Mouse (Mus musculus): ENCODE results near the gene Sult2b1.

The Sult2b1 gene

DNA sequence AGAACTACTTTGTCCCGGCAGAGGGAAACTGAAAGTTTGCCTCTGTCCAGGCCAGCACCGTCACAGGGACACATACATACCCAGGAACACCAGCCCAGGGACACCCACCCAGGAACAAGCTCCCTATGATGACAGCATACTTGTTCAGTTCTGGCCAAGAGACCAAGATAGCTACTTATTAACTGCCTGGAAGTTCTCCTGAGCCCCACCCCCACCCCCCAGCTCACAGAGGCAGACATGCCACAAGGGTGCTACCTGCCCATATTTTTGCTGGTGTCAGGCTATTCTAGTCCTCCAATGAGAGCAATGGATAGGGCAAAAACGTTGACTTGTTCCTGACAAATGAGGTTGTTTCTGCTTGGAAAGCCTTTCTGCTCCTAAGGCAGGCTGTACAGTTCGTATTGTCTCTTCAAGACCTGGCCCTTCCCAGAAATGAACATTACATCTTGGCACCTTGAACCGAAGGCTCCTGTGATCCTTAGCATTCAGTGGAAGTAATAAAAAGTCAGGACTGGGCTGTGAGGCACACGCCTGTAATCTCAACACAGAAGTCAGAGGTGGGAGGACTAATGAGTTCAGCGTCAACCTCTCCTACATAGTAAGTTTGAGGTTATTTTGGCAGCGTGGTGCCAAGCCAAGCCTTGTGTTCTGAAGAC lies 13.9 kb downstream of the Sult2b1 start:
- no peak for DNase-seq

DNA sequence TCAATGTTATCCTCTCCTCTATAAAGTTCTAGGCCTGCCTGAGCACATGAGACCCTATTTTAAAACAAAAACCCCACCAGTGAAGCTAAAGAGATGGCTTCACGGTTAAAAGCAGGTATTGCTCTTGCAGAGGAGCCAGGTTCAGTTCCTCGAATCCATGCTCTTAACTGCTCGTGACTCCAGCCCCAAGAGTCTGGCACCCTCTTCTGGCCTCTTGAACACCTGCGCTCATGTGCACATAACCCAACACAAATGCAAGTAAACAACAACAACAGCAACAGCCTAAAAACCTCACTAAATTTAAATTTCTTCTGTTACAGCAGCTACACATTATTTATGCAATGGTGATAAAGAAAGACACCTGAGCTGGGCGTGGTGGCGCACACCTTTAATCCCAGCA lies 17.0 kb downstream of the Sult2b1 start:
- DNase-seq = no peak

DNA sequence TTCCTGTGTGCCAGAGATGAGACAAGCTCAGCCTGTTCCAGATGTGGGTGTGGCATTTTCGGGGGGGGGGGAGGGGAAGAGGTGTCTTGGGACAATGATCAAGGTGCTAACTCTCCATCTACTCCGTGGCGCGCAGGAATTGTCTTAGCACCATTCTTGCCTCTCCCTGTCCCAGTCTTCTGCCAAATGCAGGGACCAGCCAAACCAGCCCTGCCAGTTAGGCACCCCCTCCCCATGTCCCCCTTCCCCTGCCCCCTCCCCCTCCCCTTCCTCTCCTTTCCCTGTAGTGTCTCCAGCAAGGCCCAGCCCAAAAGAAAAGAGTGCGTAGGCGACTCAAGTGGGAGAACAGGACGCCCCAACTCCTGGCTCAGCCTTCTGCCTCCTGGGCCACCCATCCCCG lies 17.7 kb downstream of the Sult2b1 start:
- DNase-seq = no peak

DNA sequence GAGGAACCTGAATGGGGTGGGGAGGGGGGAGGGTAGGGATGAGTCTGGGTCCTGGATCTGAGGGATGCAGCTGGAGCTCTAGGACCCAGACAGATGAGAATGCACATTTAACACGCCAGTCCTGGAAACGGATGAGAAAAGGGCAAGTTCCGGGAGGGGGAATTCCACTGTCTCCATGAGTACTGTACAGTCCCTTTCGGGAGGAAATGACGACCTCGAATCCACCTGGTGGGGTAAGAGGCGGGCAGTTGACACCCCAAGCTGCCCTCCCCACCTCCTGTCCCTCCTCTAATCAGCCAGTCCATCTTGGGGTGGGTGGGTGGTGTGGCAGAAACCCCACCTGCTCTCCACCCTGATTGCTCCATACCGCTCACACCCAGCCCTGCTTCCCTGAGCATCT lies 18.5 kb downstream of the Sult2b1 start:
- no peak for DNase-seq

DNA sequence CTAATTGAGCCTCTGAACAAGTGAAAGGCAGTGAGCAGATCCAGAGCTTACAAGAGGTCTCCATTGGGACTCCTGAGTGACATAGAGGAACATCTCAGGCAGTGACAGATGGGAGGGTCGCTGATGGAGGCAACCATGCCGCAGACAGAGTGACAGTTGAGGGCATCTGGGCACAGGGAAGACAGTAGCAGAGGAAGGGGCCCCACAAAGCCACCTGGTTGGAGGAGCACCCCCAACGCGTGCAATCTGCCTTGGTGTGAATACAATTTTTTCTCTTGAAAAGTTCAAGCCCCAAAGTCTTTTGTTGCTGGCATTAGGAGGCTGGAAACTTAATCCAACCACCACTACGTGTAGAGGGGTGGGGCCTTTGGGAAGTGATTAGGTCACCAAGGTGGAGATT lies 24.3 kb downstream of the Sult2b1 start:
- no peak for DNase-seq

DNA sequence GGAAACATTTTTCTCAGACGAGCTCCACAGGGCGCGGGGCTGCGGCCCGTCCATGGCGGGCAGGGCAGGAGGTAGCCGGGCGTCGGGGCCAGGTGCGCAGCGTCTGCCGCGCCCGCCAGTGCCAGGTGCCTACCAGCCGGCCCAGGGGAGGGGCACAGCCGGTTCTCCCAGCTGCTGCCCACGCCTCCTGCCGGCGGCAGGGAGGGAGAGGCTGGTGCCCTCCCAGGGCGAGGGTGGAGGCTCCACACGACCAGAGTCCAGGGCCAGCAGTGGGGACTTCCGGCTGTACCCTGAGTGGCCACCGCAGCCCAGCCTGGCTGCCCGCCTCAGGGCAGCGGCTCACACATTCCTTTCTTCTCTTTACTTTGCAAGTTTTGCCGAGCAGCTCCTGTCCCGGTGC lies 25.1 kb downstream of the Sult2b1 start:
- no peak for DNase-seq

DNA sequence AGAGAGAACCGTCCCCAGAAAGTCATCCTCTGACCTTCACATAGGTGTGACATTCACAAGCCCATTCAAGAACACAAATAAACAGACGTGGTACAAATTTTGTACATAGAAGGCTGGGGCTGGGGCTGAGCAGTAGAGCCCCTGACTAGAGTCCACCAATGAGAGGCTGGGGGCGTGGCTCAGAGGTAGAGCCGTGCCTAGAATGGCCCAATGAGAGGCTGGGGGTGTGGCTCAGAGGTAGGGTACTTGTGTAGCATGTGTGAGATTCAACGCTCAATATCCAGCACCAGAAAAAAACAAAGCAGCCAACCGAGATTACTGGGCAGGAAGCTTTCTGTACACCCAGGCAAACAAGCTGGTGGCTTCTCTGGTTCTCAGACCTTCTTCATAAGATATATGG lies 28.8 kb downstream of the Sult2b1 start:
- DNase-seq = no peak

DNA sequence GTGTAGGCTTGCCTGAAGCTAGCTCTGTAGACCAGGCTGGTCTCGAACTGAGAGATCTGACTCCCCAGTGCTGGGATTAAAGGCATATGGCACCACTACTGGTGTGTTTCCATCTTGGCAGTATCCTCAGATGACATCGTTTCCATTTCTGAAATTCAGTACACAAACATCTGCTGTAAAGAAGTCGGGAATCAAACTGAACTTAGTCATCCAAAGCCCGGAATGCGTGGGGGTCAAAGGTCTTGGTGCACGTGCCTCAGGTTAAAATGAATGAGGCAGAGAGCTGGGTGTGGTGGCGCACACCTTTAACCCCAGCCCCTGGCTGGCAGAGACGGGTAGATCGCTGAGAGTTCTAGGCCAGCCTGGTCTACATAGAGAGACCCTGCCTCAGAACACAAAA lies 34.3 kb downstream of the Sult2b1 start:
- DNase-seq = no peak

DNA sequence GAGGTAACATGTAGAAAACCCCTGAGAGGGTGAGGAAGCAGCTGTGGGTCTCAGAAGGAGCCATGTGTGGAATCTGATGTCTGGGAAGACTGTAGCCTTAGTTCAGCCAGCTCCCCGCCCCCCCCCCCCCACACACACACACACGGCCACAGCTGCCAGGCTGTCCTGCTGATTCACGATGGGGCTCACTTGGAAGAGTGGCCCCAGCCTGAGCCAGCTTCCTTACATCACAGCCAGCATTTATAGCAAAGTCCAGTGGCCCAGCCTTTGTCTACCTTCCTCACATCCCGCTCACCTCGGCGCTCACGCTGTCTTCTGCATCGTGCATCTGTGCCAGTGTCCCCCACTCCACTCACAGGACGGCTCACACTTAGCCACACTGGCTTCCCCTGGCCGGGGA lies 35.1 kb downstream of the Sult2b1 start:
- no peak for DNase-seq

DNA sequence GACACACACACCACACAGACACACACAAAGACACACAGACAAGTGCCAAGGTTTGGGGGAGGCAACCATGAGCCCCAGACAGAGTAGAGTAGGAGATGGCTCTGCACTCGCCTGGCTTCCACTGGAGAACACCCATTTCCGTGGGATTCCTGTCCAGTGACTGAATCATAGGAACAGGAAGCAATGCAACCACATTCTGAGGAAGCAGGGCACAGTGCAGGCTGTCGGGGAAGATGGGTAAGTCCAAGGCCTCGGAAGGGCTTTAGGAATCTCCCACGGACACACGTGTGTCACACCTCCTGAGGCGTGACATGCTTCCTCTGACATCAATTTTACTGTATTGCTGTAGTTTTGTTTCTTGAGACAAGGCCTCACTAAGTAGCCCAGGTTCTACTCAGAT lies 36.4 kb downstream of the Sult2b1 start:
- DNase-seq = no peak

DNA sequence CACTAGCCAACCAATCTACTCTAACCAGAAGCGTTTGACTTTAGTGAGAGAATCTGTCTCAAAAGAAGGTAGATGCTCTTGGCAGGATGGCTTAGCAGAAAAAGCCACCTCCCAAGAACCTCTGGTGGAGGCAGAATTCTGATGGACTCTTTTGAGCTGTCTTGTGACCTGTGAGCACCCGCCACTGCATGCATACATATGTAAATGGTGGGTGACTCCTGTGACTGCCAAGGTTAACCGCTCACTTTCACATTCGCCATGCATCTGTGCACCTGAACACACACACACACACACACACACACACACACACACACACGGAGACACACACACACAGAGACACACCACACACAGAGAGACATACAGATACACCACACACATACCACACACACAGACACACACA lies 37.0 kb downstream of the Sult2b1 start:
- no peak for DNase-seq

DNA sequence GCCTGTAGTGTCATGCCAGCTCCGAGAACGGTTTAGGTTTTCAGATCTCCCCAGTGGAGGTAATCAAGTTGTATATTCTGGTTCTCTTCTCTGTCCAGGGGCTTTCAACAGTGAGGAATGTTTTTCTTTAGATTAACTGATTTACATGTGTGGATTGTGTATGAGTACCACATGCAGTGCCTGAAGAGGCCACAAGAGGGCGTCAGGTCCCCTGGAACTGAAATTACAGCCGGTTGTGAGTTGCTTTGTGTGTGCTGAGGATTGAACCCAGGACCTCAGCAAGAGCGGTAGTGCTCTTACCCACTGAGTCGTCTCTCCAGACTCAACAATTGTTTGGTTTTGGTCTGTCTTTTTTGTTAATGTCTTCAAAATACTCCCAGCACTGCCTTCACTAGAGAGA lies 38.0 kb downstream of the Sult2b1 start:
- DNase-seq = no peak

DNA sequence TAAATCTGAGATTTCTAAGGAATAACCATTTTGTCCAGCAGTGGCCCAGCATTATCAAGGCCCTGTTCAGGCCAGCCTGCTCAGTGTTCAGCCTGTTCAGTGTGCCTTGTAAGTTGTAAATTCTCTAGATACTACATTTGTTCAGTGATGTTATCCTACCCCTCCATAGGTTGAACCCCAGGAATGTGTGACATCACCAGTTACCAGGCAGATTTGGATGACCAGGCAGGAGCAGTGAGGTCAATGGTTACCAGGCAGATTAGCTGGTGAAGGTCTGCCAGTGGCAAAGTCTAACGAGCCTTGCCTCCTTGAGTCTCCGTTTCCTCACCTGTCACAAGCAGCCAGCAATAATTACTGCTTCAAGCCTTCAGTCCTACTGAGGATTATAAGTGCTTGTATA lies 40.1 kb downstream of the Sult2b1 start:
- DNase-seq = peak; percentile 73

DNA sequence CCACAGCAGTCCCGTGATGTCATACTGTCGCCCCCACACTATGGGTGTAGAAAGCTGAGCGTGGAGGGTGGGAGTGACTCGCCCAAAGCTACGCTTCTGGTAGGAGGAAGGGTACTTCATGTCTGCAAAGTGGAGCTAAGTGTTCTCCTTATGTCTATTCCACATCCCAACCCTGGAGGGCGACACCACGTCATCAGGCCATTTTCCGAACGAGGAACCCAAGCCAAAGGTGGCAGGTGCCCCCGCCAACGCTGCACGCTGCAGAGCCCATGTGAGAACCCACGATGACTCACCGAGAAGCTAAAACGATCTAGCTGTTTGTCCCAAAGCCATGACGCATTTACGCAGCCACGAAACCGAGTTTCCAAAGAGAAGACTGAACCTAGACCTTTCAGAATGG lies 42.1 kb downstream of the Sult2b1 start:
- no peak for DNase-seq

DNA sequence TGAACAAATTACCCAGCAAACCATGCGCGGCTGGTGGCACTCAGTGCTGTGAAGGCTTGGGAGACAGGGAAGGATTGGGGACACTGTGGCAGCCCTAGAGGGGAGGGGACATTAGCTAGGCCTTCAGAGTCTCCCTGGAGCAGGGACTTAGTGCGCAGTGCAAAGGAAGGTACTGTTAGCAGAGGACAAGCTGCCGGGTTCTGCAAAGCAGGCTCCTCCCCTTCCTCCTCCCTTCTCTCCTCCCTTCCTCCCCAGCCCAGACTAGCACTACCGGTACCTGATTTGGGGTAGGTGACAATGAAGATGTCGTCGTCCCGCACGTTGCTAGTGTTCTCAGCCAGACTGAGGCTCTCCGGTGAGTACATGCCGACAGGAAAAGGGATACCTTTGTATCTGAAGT lies 42.7 kb downstream of the Sult2b1 start:
- no peak for DNase-seq

DNA sequence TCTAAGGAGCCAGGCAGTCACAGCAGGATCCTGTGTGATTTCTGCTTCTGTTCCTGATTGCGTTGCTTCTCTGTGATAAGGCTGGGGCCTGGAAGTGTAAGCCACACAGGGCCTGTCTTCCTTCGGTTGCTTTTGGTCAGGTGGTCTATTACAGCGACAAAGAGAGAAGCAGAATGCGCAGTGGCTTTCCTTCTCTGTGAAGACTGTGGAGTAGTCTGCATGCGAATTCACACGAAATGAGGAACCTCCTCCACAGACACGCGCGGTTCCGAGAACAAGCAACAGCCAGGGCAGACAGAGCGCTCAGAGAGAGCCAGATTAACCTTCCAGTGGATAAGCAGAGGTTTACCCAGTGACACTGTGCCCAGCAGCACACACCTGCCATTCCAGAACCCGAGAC lies 43.2 kb downstream of the Sult2b1 start:
- DNase-seq = no peak

DNA sequence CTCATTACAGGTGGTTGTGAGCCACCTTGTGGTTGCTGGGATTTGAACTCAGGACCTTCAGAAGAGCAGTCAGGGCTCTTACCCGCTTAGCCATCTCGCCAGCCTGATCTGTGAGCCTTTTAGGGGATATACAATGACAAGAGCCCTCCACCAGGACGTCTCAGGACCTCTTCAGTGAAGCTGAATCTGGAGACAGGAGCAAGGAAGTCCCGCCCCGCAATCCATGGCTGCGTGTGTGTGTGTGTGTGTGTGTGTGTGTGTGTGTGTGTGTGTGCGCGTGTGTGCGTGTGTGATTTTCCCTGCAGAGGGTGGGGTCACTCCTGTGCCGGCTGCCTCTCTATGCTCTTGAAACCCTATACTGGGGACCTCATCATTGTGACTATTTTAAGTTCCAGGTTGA lies 44.6 kb downstream of the Sult2b1 start:
- DNase-seq = no peak

DNA sequence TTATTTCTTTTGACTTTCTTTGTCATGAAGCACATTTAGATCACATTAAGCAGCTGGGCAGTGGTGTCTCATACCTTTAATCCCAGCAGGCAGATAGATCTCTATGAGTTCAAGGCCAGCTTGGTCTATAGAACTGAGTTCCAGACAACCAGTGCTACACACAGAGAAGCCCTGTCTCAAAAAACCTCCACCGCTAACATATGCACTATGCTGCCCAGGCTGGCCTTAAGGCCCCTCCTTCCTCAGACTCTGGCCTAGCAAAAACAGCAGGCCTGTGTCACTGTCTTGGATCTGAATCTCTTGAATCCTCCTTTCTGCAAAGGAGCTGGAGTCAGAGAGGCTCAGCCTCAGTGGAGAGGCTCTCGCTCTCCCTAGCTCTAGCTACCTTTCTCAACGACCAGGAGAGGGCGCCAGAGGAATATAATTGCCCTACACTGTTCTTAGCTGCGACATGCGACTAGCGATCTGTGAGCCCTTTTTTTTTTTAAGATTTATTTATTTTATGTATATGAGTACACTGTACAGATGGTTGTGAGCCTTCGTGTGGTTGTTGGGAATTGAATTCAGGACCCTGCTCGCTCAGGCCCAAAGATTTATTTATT lies 45.2 kb downstream of the Sult2b1 start:
- DNase-seq = peak; percentile 75

DNA sequence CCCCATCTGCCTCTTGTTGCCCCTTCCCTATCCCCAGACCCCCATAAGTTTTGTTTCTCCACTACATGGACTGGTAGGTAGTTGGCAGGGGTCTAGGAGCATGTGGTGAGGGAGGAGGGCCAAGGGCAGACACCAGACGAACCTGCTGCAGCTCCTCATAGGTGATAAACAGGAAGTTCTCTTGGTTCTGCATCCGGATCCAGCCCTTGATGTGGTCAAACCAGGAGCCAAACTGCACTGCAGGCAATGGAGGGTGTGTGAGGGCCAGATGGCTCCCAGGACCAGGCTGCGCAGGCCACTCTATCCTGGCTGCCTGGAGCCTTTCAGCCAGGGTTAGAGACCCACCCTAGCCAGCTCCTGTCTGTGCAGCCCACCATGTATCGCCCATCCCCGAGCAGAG lies 51.0 kb downstream of the Sult2b1 start:
- no peak for DNase-seq

DNA sequence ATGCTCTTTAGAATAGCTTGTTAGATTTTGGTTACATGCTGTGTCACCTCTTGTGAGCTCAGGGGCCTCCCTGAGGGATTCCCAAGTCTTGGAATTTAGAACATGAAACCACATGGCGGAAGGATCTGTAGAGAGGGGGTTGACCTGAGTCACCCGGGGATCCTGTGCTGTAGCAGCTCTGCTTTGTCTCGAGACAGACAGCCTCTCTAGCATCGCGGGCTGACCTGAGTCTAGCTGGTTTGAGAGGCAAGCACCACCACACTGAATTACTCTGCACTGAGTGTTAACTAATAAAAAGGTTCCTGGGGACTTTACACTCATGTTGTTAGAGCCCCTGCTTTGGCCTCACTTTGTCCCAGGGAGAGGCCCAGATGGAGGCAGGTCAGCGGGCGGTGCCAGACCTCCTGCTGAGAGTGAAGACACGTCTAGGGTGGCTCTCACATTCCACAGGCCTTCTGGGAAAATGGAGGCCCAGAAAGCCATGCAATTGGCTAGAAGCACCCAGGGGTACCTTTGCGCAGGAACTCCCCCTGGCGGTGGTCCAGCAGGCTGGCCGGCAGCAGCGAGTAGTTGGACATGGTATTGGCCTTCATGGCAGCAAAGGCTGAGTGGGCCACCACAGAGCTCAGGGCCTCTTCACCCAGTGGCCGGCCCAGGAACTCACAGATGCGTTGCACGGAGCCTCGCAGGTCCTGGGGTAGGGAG lies 53.6 kb downstream of the Sult2b1 start:
- DNase-seq = no peak

DNA sequence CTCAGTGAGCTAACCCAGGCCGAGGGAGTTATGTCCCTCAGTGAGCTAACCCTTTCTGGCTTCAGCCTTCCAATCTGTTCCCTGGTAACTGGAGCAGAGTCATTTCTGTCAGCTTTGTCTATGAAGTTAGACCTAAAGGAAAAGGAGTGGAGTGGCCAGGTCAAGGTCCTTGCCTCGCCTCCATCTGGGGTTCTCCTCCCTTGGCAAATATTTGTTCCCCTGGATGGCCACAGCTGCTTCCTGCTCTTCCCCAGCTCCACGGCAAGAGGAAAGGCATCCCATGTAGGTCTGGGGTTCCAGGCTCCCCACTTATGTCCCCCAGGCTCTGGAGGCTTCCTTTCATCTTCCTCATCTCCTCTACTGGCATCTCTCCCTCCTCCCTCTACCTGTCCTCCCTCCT lies 56.8 kb downstream of the Sult2b1 start:
- DNase-seq = no peak

DNA sequence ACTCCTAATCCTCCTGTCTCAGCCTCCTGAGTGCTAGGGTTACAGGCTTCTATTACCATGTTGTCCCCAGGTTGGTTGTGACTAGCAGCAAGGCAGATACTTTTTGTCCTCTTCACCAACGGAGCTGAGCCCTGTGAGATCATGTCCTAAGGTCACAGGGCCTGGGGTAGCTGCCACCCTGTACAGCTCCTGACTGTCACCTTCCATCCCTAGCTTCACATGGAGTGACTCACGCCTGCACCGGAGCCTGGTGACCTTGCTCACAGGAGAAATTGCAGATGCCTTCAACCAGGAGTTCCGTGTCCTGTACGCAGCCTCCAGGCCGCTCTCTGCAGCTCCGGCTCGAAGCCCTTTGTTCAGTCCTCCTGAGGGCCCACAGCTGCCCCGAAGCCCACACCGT lies 58.0 kb downstream of the Sult2b1 start:
- DNase-seq = no peak

DNA sequence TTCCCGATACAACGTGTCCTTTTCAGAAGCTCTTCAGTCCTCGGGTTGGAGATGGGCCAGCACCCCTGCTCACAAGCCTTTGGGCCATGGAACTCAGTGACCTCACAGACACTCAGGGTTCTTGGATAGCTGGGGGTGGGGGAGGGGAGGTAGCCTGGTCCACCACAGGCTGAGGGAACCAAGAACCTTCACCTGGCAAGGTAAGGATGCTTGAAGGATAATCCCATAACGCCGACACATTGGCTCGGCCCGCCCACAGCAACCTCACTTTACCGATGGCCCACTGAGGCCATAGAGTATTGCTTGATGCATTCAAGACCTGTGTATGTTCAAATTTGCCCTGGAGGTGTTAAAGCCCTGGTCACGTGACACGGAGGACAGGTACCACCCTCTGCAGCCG lies 58.8 kb downstream of the Sult2b1 start, which contains the start of gene Spaca4:
Gene Spaca4, minus strand, starts transcription at position 101 of the 400 bp plus-strand sequence.
- DNase-seq = no peak

DNA sequence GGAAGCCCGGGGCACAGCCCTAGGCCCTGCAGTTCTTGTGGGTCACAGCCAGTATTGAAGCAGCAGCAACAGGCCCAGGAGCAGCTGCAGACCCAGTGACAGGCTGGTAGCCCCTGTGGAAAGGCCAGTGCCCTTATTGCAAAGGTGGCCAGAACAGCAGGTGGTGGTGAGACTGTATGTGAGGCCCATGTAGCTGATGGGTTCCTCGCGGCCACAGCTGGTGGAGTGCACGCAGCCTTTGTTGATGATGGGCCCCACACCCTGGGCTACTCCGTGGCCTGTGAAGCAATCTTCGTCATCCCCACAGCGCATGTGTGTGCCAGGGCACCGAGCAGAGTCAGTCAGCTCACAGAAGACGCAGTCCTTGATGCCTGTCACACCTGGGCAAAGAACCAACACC lies 59.3 kb downstream of the Sult2b1 start:
- no peak for DNase-seq

DNA sequence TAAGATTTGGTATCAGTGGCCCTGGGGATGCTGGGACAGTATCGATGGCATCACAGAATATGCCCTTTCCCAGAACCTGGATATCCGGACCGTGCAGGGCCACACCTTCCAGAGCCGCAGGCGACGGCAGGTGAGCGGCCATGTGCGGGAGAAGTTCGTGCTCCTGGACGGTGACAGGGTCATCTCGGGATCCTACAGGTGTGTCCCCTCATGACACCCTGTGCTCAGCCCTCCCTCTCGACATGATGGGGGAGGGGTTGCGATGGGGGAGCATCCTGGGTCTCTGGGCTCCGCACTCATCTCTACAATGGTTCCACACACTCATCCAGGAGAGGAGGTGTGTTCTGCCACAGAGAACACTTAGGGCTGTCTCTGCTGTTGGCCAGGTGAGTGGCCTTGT lies 60.7 kb downstream of the Sult2b1 start:
- peak; percentile 36 for DNase-seq

Data from cerebellum, adult 11-12 months (tissue).